Mouse (Mus musculus) bone marrow macrophage, adult 2 months (primary cell): ENCODE data around the gene Sh3glb2. TPM values are rescaled to one million over a fixed set of nuclear protein-coding genes. Genes with fewer than 3 reads are reported as not detected.

Experiments used
- H3K27ac ChIP-seq: 2 replicates; pipeline ENCODE4 v1.5.1; 2012; ENCODE audit warnings: low read depth, low read length; ENCODE audit not compliant: insufficient read depth
- H3K4me1 ChIP-seq: 2 replicates; pipeline ENCODE4 v1.6.1; 2012; ENCODE audit warnings: low read length; ENCODE audit not compliant: control insufficient read depth, insufficient read depth
- H3K4me3 ChIP-seq: 2 replicates; pipeline ENCODE4 v1.5.1; 2012; ENCODE audit warnings: mild to moderate bottlenecking, low read length, moderate library complexity; ENCODE audit not compliant: insufficient read depth
- CTCF ChIP-seq: IDR thresholded peaks from 2 replicates; pipeline ENCODE4 v1.5.1; 2012; ENCODE audit warnings: low read depth, mild to moderate bottlenecking, low read length, moderate library complexity
- POLR2A ChIP-seq: IDR thresholded peaks from 2 replicates; pipeline ENCODE4 v1.6.1; 2012; ENCODE audit warnings: mild to moderate bottlenecking, low read depth, low read length, borderline replicate concordance
- polyA plus RNA-seq: library from polyadenylated mRNA; stranded (reverse); fragments of >200 nt; gene quantifications from 2 replicates; pipeline ENCODE4 v1.2.4, GENCODE M21; 2012; ENCODE audit not compliant: missing spikeins, insufficient read depth, insufficient read length

Sh3glb2 gene
- 40.8 and 45.1 TPM in 2 replicates for polyA plus RNA-seq

GRCm38 (mm10) chr2:30358533-30359531, at the start of gene Sh3glb2:
Gene Sh3glb2 (minus strand): TSS chr2:30359337.
- TF ChIP-seq POLR2A, result no peak
- TF ChIP-seq CTCF, result no peak
- peak within 1 kb of the TSS; percentile 4; the same call in 1 of the 2 replicates for H3K27ac ChIP-seq
- H3K4me1 ChIP-seq, result no peaks in the 10 kb centered on the region
- peak within 1 kb of the TSS; percentile 94 for H3K4me3 ChIP-seq

- Histone ChIP-seq H3K4me1 (peaks cover 32% of the 10 kb centered on the region), H3K27ac (no peak overlapping the region)
- TF ChIP-seq POLR2A (no peak), CTCF (no peak)
These were observed 49.4 kb upstream of the Sh3glb2 start for GRCm38 (mm10) chr2:30408452-30409100.

GRCm38 (mm10) chr2:30407778-30408177, 48.6 kb upstream of the Sh3glb2 start:
- TF ChIP-seq CTCF (no peak), POLR2A (no peak)
- Histone ChIP-seq H3K4me3 (no peak overlapping the region), H3K27ac (peak overlapping the region; percentile 42), H3K4me1 (peaks cover 32% of the 10 kb centered on the region)

More at GRCm38 (mm10) chr2:30408452-30409100, 49.4 kb upstream of the Sh3glb2 start:
- H3K4me3 ChIP-seq, result no peak overlapping the region

- TF ChIP-seq POLR2A (peak; percentile 37; the same call in 1 of the 2 replicates), CTCF (no peak)
- Histone ChIP-seq H3K4me3 (no peak overlapping the region), H3K4me1 (peaks cover 32% of the 10 kb centered on the region), H3K27ac (peak overlapping the region; percentile 78)
These were observed 48.1 kb upstream of the Sh3glb2 start for GRCm38 (mm10) chr2:30407221-30407620.

DNA sequence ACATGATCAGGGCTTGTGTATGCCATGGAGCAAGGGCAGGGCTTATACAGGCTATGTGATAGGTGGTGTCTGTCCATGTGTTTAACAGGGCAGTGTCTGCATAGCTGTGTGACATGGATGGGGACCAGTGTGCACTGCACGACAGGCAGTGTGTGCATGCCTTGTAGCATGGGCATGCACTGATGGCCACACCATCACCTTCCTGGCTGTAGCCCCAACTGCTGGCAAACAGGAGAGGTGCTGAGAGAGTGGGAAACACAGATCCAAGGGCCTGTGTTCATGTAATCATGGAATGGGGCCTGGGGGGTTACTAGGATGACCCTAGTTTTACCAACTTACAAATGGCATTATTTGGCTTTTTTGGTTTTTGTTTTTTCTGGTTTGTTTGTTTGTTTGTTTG, 44.7 kb upstream of the Sh3glb2 start:
- TF ChIP-seq CTCF, result no peak
- no peak overlapping the region for H3K27ac ChIP-seq
- no peak overlapping the region for H3K4me3 ChIP-seq
- peaks cover 25% of the 10 kb centered on the region for H3K4me1 ChIP-seq

GRCm38 (mm10) chr2:30402843-30403242, 43.7 kb upstream of the Sh3glb2 start:
- TF ChIP-seq CTCF (no peak), POLR2A (no peak)
- Histone ChIP-seq H3K4me3 (no peak overlapping the region), H3K4me1 (peaks cover 15% of the 10 kb centered on the region), H3K27ac (no peak overlapping the region)

DNA sequence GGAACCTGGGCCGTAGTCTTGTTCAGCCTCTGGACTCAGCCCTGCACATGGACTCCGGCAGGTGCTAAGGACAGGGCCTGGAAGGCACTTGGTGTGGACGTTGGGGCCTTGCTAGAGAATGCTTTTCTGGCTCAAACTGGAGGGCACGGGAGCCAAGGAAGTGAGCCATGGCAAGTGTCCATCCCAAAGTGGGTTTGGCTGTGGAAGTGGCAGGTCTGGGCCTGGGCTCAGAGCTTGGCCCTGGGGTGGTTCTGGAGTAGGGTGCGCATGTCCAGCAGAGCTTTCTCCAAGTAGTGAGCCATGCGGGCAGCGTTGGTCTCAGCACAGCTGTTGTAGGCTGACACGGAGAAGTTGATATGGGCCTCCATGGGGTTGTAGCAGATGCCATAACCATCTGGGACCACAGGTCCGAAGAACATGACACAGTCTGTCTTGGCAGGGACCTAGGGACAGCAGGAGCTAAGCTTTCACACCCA, 43.3 kb upstream of the Sh3glb2 start:
- Histone ChIP-seq H3K4me3 (no peak overlapping the region), H3K27ac (no peak overlapping the region), H3K4me1 (peaks cover 10% of the 10 kb centered on the region)
- TF ChIP-seq POLR2A, result no peak

DNA sequence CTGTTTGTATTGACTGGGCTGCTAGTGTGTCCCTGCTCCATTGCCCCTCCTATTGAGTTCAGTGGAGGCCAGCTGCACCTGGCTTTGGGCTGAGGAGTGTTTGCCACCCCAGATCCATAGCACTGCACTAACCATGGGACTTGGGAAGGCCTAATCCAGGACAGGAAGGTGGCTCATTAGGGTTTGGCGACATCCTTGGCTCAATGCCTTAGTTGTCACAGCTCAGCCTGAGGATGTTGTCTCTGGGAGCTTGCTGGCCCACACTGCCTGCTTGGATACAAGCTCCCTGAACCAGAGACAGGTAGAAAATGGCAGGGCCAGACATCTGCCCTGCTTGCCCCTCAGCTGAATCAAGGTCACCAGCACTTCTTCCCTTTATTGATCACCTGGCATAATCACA, 42.4 kb upstream of the Sh3glb2 start:
- TF ChIP-seq CTCF, result no peak
- TF ChIP-seq POLR2A, result no peak
- Histone ChIP-seq H3K4me3 (no peak overlapping the region), H3K27ac (no peak overlapping the region), H3K4me1 (peaks cover 5% of the 10 kb centered on the region)

GRCm38 (mm10) chr2:30399191-30400171, 40.3 kb upstream of the Sh3glb2 start:
- Histone ChIP-seq H3K4me3 (no peak overlapping the region), H3K27ac (no peak overlapping the region), H3K4me1 (peaks cover 14% of the 10 kb centered on the region)
- TF ChIP-seq POLR2A, result no peak
